Mouse (Mus musculus) cerebellum, adult 8-10 months (tissue): ENCODE measurements around the gene Ccdc71.

Experiments used
- DNase-seq: peaks from one replicate; pipeline ENCODE4 v3.0.0; 2022

Ccdc71 gene

DNA sequence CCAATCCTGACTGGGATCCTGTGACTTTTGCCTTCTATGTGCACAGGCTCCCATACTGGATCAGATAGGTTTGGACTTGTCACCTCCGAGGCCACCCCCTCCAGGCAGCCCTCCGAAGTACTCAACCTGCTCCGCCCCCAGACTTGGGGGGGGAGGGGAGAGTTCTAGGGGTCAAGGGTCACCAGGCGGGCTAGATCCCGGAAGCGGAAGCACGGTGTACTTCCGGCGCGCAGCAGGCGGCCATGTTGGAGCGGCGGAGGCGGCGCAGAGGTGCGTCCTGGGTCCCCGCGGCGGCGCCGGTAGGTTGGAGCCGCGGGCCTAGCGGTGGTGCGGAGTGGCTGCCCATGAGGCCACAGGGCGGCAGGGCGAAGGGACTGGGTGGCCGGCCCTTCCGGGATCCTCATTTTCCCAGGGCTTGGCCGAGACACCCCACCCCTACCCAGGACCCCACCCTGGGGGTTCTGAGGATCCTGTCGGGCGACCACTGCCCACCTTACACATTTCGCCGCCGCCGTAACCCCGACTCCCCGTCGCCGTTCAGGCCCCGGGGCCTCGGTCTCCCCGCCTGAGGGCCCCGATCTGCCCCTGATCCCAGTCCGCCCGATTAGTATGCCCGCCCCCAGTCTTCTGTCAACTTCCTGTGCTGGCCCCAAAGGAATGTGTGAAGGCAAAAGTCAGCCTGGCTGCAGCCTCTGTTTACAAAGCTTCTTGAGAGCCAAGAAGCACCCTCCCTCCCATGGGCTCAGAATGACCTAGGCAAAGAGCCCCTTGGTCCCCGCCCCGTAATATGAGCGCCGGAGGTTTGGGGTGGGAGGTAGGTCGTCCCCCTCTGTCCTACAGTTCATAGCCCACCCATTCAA lies at the start of gene Ccdc71:
Gene Ccdc71, plus strand, starts transcription at position 209 of the 860 bp plus-strand sequence.
- DNase-seq, result peak; percentile 86

DNA sequence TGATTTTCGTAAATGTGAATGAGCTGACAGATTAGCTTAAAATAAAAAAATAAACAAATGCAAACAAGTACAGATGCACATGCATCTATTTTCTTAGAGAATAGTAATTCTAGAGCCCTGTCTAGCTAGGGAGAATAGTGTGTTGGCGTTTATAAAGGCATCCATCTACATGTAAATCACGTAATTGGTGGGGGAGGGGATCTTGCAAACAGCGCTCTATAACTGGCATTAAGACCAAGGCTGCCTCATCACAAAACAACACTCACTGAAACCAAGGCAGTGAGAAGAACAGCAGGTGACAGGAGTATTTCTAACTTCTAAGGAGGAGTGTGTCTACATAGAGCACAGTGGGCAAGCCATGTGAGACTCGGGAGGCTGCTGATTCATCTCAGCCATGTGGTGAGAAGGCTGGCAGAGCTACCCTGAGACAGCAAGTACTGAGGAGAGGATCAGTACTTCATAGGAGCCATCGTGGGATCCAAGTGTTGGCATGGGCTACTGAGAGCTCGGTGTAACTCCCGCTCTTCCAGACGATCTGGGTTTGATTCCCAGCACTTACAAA lies 48.9 kb upstream of the Ccdc71 start:
- no peak for DNase-seq

GRCm38 (mm10) chr9:108412221-108412620 lies 48.1 kb upstream of the Ccdc71 start:
- no peak for DNase-seq

GRCm38 (mm10) chr9:108428384-108428783 lies 31.9 kb upstream of the Ccdc71 start, which contains the start of gene Ccdc36:
Gene Ccdc36 (minus strand): TSS chr9:108428484.
- no peak for DNase-seq

GRCm38 (mm10) chr9:108431431-108432067 lies 28.8 kb upstream of the Ccdc71 start:
- no peak for DNase-seq

GRCm38 (mm10) chr9:108436182-108436581 lies 24.1 kb upstream of the Ccdc71 start, which contains the start of gene BC048562:
Gene BC048562 (plus strand): TSS chr9:108436482.
- no peak for DNase-seq

DNA sequence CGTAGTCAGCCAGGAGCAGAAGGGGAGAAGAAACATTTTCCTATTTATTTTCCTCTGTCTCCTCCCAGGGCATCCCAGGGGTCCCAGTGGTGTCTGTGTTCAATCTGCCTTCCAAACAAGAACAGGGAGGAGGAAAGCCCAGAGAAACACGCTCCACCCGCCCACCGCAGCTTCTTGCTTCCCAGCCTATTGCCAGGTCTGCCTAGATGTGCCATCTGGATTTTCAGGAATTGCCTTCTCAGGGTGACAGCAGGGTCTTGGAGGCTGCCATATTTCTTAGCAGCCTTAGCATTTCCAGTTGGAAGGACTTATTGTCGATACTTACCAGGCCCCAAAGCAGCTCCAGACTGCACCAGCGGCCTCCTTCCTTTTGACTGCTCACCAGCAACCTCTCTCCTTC lies 21.2 kb upstream of the Ccdc71 start:
- DNase-seq, result no peak

- no peak for DNase-seq
Measured at GRCm38 (mm10) chr9:108440485-108440884, 19.8 kb upstream of the Ccdc71 start.

- DNase-seq, result no peak
Measured at GRCm38 (mm10) chr9:108441236-108441919, 18.9 kb upstream of the Ccdc71 start.

- DNase-seq, result no peak
Measured at GRCm38 (mm10) chr9:108445125-108445524, 15.2 kb upstream of the Ccdc71 start.

DNA sequence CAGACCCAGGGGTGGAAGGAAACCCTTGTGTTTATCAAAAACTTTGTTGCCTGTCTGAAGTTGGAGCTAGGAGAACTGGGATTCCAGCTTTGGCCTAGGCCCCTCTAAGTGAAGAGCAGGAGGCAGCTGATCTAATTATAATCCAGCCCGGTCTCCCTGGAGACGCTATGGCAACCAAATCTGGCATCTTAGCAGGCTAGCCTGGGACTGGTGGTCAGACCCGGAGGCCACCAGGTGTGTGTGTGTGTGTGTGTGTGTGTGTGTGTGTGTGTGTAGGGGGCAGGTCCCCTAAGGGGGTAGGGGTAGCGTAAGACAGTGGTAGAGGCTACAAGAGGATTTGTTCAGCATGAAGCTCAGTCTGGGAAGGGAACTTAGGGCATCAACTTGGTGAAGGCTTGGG lies 10.5 kb upstream of the Ccdc71 start:
- no peak for DNase-seq

- DNase-seq, result no peak
Measured at GRCm38 (mm10) chr9:108450292-108451169, 9.8 kb upstream of the Ccdc71 start.

DNA sequence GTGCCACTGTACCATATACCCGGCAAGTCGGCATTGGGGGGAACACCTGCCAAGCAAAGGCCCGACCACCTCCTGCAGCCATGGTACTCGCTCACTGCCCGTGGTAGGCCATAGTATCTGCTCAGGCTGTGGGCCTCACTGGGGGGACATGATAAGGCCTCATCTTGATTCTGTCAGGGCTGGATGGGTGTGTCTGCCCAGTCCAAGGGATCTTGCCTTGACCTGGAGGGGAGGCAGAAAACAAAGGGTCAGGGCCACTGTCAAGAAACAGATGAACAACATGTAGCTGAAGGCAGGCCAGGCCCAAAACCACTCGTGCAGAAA lies 9.2 kb upstream of the Ccdc71 start:
- DNase-seq, result no peak

- DNase-seq, result no peak
Measured at GRCm38 (mm10) chr9:108451519-108452160, 8.7 kb upstream of the Ccdc71 start.

- peak; percentile 93 for DNase-seq
Measured at GRCm38 (mm10) chr9:108452291-108452906, 7.9 kb upstream of the Ccdc71 start.

GRCm38 (mm10) chr9:108452911-108453310 lies 7.4 kb upstream of the Ccdc71 start:
- no peak for DNase-seq

- no peak for DNase-seq
Measured at GRCm38 (mm10) chr9:108453458-108453857, 6.9 kb upstream of the Ccdc71 start.

GRCm38 (mm10) chr9:108454429-108454828 lies 5.9 kb upstream of the Ccdc71 start:
- DNase-seq, result no peak

GRCm38 (mm10) chr9:108455747-108456571 lies 4.4 kb upstream of the Ccdc71 start:
- DNase-seq, result no peak

DNA sequence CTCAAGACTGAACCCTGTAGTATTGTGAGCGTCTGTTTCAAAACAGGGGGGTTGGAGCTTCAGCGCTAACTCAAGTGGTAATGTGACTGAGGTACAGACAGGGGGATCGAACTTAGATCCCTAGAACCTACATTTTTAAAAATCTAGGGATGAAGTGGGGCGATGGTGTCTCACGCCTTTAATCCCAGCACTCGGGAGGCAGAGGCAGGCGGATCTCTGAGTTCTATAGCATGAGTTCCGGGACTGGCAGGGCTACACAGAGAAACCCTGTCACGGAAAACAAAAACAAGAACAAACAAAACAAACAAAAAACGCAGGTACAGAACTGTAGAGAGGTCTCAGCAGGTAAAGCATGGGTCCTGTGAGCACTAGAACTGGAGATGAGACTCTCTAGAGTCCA lies 3.4 kb upstream of the Ccdc71 start:
- no peak for DNase-seq
